Mouse (Mus musculus) megakaryocyte, embryonic 14.5 days (primary cell): ENCODE results near the gene Rab35.

Experiments used
- FLI1 ChIP-seq: IDR thresholded peaks from 2 replicates; pipeline ENCODE4 v1.6.1; 2012; ENCODE audit warnings: low read length, inconsistent platforms, mixed read lengths
- GATA1 ChIP-seq: IDR thresholded peaks from 3 replicates; pipeline ENCODE4 v1.6.1; 2012; ENCODE audit warnings: mixed read lengths, low read length, inconsistent platforms, borderline replicate concordance

DNA sequence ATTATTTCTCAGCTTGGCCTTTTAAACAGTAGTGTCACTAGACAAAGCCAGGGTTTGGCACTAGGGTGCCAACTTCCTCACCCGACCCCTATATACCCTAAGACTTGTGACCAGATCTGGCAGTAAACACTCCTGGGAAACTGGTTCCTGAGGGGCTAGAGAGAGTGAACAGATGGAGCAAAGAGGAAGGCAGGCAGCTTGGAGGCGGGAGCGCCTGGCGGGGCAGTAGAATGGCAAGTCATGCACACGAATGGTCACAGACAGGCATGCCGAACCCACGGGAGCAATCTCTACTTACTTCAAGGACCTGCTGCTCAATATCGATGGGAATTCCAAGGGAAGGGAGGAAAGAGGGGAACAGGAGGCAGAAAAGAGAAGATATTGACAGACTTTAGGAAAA is 40.1 kb downstream of the Rab35 start:
- no peak for TF ChIP-seq GATA1
- TF ChIP-seq FLI1 = no peak
